Mouse (Mus musculus): ENCODE data around the gene Stk11. TPM values are rescaled to one million over a fixed set of nuclear protein-coding genes. Genes with fewer than 3 reads are reported as not detected.
A peak's percentile ranks its signal among the peaks of the same experiment; 100 is the strongest.

Stk11 gene
- polyA plus RNA-seq, 1 experiment = 104 TPM

DNA sequence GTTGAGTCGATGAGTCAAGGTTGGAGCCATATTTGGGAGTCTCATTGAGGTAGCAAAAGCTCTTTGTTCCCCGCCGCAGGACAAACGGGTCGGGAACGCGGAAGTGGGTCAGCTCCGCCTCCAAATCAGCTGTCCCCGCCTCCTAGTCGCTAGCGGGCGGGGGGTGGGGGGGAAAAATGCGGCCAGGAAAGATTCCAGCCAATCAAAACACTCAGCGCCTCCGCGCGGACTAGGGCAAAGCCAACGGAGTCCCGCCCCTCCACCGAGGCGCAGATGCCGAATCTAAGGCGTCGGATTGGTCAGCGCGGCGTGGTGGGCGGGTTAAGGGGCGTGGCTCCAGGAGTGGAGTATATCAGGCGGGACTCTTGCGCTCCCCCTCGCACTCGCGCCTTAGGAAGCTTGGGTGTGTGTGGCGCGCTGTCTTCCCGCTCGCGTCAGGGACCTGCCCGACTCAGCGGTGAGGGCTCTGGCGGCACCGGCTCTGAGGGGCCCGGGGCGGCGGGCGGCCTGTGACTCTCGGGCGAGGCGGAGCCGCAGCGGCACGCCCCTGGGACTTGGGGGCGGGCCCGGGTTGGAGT is 51.9 kb downstream of the Stk11 start:
- Histone ChIP-seq H3K4me1 (ENCODE audit: control insufficient read depth, insufficient read depth, low read length) (peaks cover 37% of the 10 kb centered on the region), H3K4me3 (ENCODE audit: insufficient read depth, low read length) (peak overlapping the region; percentile 70), H3K27ac (ENCODE audit: insufficient read depth, low read depth, low read length) (peak overlapping the region; percentile 71)
- TF ChIP-seq CTCF (IDR thresholded peaks at IDR 0.05; ENCODE audit: low read depth, low read length) = no peak
- peak; percentile 86; the same call in 1 of the 2 replicates for TF ChIP-seq POLR2A (IDR thresholded peaks at IDR 0.05; ENCODE audit: borderline replicate concordance, low read depth, low read length)

DNA sequence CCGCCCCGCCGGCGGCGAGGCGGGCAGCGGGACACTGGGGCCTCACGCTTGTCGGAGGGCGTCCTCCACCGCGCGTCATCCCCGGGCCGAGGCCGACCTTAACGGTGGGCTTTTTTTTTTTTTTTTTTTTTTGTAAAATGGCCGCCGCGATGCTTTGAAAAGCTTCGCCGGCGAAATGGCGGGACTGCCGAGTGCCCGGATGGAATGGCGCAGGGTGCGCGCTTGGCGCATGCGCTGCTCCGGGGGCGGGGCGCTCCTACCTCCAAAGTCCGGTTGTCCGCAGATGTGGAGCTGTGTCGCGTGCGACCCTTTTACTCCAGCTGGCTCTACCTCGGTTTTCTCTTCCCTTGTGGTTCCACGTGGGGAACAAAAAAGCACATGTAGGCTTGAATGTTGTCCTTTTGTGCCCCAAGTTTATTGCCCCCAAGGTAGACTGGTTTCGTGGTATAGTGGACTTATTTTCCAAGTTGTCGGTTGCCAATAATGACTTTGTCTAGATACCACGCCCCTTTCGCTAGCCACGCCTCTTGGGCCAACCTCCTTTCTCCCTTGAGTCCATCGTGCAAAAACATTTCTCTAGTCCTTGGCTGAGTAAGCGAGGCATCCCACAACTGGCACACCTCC is 52.5 kb downstream of the Stk11 start:
- peak overlapping the region; percentile 71 for H3K27ac ChIP-seq (ENCODE audit: insufficient read depth, low read depth, low read length)
- peaks cover 31% of the 10 kb centered on the region for H3K4me1 ChIP-seq (ENCODE audit: control insufficient read depth, insufficient read depth, low read length)
- peak overlapping the region; percentile 70 for H3K4me3 ChIP-seq (ENCODE audit: insufficient read depth, low read length)
- TF ChIP-seq CTCF (IDR thresholded peaks at IDR 0.05; ENCODE audit: low read depth, low read length) = no peak
- TF ChIP-seq POLR2A (IDR thresholded peaks at IDR 0.05; ENCODE audit: borderline replicate concordance, low read depth, low read length) = no peak

DNA sequence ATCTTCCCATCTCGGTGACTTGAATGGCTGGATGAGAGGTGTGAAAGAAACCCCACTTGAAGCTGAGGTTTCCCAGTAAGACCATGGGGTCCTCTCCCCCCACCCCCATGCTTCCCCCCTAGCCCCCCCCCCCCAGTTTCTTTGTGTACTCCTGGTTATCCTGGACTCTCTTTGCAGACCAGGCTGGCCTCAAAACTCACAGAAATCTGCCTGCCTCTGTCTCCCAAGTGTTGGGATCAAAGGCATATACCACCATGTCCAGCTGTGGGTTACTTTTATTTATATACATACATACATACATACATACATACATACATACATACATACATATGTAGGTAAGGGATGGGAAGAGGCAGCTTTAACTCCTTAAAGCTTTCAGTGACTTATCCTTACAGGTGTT is 53.5 kb downstream of the Stk11 start:
- H3K4me1 ChIP-seq (ENCODE audit: control insufficient read depth, insufficient read depth, low read length) = peaks cover 28% of the 10 kb centered on the region
- H3K4me3 ChIP-seq (ENCODE audit: insufficient read depth, low read length) = peak overlapping the region; percentile 70
- 0 out of 2 replicates have a peak overlapping the region, but pooled peaks have one; percentile 50 for H3K27ac ChIP-seq (ENCODE audit: insufficient read depth, low read depth, low read length)
- no peak for TF ChIP-seq CTCF (IDR thresholded peaks at IDR 0.05; ENCODE audit: low read depth, low read length)
- TF ChIP-seq POLR2A (IDR thresholded peaks at IDR 0.05; ENCODE audit: borderline replicate concordance, low read depth, low read length) = no peak

DNA sequence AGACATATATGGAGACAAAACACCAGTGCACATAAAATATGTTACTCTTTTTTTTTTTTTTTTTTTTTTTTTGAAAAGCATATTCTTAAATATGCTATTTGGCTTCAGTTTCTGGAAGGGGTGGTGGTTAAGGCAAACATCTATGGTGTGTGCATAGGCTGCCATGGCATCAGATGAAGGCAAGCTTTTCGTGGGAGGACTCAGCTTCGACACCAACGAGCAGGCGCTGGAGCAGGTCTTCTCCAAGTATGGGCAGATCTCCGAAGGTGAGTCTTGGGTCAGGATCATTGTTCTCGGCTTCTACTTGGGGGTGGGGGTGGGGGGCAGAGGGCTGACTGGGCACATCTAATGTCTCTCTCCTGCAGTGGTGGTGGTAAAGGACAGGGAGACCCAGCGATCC is 54.0 kb downstream of the Stk11 start:
- Histone ChIP-seq H3K27ac (ENCODE audit: insufficient read depth, low read depth, low read length) (no peak overlapping the region), H3K4me1 (ENCODE audit: control insufficient read depth, insufficient read depth, low read length) (peaks cover 30% of the 10 kb centered on the region), H3K4me3 (ENCODE audit: insufficient read depth, low read length) (no peak overlapping the region)
- no peak for TF ChIP-seq CTCF (IDR thresholded peaks at IDR 0.05; ENCODE audit: low read depth, low read length)
- no peak for TF ChIP-seq POLR2A (IDR thresholded peaks at IDR 0.05; ENCODE audit: borderline replicate concordance, low read depth, low read length)

DNA sequence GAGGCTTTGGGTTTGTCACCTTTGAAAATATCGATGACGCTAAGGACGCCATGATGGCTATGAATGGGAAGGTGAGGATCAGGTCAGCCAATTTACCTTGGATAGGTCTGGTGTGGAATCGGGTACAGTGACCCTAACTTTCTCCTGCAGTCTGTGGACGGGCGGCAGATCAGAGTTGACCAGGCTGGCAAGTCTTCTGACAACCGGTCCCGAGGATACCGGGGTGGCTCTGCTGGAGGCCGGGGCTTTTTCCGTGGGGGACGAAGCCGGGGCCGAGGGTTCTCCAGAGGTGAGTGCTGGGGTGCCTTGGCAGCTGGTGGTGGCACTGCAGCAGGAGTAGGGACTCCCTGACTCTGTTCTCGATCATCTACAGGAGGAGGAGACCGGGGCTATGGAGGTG is 54.4 kb downstream of the Stk11 start:
- peaks cover 30% of the 10 kb centered on the region for H3K4me1 ChIP-seq (ENCODE audit: control insufficient read depth, insufficient read depth, low read length)

DNA sequence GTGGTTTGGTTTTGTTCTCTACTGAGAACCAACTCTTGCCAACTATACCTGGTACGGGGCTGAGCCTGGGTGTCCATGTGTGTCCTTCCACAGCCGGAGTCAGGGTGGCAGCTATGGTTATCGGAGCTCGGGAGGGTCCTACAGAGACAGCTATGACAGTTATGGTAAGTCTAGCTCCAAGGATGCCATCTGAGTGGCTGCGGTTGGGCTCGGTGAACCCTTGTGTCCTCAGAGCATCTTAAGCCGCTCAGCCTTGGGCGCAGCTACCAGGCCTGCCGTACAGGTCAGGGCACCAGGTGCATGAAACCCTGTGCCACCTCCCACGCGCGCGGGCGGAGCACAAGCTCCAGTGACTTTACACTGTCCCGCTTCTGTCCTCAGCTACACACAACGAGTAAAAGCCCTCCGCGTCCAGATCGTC is 55.0 kb downstream of the Stk11 start:
- Histone ChIP-seq H3K4me1 (ENCODE audit: control insufficient read depth, insufficient read depth, low read length) (peaks cover 27% of the 10 kb centered on the region), H3K27ac (ENCODE audit: insufficient read depth, low read depth, low read length) (no peak overlapping the region), H3K4me3 (ENCODE audit: insufficient read depth, low read length) (no peak overlapping the region)
- TF ChIP-seq POLR2A (IDR thresholded peaks at IDR 0.05; ENCODE audit: borderline replicate concordance, low read depth, low read length) (no peak), CTCF (IDR thresholded peaks at IDR 0.05; ENCODE audit: low read depth, low read length) (no peak)

More for the DNA sequence above, 54.4 kb downstream of the Stk11 start:
- H3K4me3 ChIP-seq (ENCODE audit: insufficient read depth, low read length) = no peak overlapping the region
- TF ChIP-seq POLR2A (IDR thresholded peaks at IDR 0.05; ENCODE audit: borderline replicate concordance, low read depth, low read length) (no peak), CTCF (IDR thresholded peaks at IDR 0.05; ENCODE audit: low read depth, low read length) (no peak)
- H3K27ac ChIP-seq (ENCODE audit: insufficient read depth, low read depth, low read length) = no peak overlapping the region

DNA sequence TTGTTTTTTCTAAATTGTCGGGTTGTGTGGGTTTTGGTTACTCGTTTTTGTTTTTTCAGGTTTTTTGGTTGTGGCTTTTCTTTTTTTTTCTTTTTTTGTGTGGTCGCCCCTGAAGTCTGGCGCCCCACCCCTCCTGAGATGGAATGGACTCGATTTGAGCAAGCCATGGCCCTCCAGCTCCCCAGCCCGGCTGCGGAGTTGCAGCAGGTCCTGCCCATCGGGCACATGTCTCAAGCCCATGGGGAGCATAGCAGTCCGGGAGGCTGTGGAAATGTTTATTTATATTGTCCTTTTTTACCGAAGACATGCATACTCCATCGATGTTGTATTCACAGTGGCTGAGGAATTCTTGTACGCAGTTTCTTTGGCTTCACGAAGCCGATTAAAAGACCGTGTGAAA is 55.6 kb downstream of the Stk11 start:
- TF ChIP-seq POLR2A (IDR thresholded peaks at IDR 0.05; ENCODE audit: borderline replicate concordance, low read depth, low read length) = no peak
- no peak for TF ChIP-seq CTCF (IDR thresholded peaks at IDR 0.05; ENCODE audit: low read depth, low read length)
- no peak overlapping the region for H3K4me3 ChIP-seq (ENCODE audit: insufficient read depth, low read length)
- H3K4me1 ChIP-seq (ENCODE audit: control insufficient read depth, insufficient read depth, low read length) = peaks cover 27% of the 10 kb centered on the region
- H3K27ac ChIP-seq (ENCODE audit: insufficient read depth, low read depth, low read length) = no peak overlapping the region

DNA sequence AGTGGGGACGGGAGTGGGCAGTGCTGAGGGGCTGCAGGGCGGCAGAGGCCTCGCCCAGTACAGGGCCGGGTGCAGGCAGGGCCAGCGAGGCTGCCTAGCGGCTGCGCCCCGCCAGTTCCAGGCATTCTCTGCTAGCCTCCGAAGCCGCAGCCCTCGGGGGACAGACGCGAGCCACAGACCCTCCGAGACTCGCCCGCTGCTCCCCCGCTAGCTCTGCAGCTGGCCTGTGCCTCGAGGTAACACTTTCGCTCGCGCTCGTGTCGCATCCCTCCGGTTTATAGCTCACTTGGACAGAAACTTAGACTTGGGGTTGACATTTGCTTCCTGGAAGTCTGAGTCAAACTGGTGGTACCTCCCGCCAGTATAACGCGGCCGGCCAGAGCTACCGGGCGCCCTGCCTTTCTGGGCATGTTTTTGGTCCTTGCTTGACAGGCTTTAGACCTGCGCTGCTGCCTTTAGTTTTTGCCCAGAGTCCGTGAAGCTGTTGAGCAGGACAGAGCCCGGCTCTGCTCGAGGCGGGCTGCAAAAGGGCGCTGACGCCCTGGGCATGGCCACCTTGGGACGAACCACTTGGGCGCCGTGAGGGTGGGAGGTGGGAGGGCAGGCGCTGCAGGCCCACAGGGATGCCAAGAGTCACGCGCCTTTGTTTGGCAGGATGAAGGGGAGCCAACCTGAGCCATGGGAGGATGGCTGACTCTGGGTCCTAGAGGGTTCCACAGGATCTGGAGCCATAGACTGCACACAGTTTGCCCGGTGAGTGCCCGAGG is 56.3 kb downstream of the Stk11 start:
- TF ChIP-seq POLR2A (IDR thresholded peaks at IDR 0.05; ENCODE audit: borderline replicate concordance, low read depth, low read length) (no peak), CTCF (IDR thresholded peaks at IDR 0.05; ENCODE audit: low read depth, low read length) (no peak)
- peak overlapping the region; percentile 82 for H3K4me3 ChIP-seq (ENCODE audit: insufficient read depth, low read length)
- H3K27ac ChIP-seq (ENCODE audit: insufficient read depth, low read depth, low read length) = peak overlapping the region; percentile 99
- H3K4me1 ChIP-seq (ENCODE audit: control insufficient read depth, insufficient read depth, low read length) = peaks cover 21% of the 10 kb centered on the region

DNA sequence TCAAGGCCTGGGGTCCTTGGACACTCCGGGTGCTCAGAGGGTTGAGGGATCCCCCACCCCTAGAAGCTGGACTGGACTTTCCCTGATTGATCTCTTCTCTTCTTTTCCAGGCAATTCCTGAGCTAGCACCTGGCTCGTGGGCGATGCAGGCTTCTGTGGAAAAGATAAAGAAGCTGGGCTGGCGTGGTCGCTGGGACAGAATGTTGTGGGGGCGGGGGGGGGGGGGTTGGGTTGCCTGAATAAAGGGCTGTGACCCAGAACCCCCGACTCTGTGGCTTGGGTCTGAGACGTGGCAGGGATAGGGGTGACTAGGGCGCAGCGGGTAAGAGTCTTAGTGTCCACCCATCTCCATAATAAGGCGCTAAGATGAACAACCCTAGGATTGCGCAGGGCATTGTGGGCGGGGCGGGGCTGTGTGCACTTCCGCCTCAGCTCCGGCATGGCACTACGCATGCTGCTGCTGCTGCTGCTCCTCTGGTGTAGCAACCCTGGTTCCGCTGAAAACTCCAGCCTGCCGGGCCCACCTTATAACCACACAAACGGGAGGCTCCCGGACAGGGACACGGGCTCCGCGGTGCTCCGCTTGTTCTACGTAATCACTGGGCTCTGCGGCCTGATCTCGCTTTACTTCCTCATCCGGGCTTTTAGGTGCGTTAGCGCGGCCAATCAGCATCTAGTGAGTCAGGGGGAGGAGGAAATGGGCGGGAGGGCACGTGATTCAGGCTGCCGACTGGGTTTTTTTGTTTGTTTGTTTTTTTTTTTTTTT is 57.1 kb downstream of the Stk11 start, which contains the start of gene 1600002K03Rik:
TSS of gene 1600002K03Rik (plus strand) at position 418 of the 766 bp plus-strand sequence.
- Histone ChIP-seq H3K4me3 (ENCODE audit: insufficient read depth, low read length) (peak within 1 kb of the TSS; percentile 82), H3K27ac (ENCODE audit: insufficient read depth, low read depth, low read length) (peak within 1 kb of the TSS; percentile 99), H3K4me1 (ENCODE audit: control insufficient read depth, insufficient read depth, low read length) (peaks cover 19% of the 10 kb centered on the region)
- TF ChIP-seq CTCF (IDR thresholded peaks at IDR 0.05; ENCODE audit: low read depth, low read length) (no peak), POLR2A (IDR thresholded peaks at IDR 0.05; ENCODE audit: borderline replicate concordance, low read depth, low read length) (no peak)

Measured in bone marrow macrophage, adult 2 months (primary cell).